Mouse (Mus musculus) left cerebral cortex, postnatal 14 days (tissue): ENCODE measurements at regions not wholly inside any gene's neighbourhood (a gene's known extent, or its start where the extent isn't known, plus 50 kb on each side); places are given as distances from the start of the nearest gene placed in this dataset.
A peak's percentile ranks its signal among the peaks of the same experiment; 100 is the strongest.

Experiments
- DNase-seq, 2 experiments: peaks; one replicate each; pipeline ENCODE4 v3.0.0; 2021 to 2022; ENCODE audit warnings: low spot score in 2 of 2, mixed read lengths in 1 of 2
- intact Hi-C: fragments of 180-260 bp; cut with DNase I; formaldehyde crosslinking; loops from one replicate; pipeline ENCODE4 v1.15.1; 2025

GRCm38 (mm10) chr12:56275556-56276242 lies 70.0 kb downstream of the Mbip start:
- peak; percentile 42 to 57 for DNase-seq
- intact Hi-C loops: no loop called here

GRCm38 (mm10) chr12:56265049-56265448 lies 80.6 kb downstream of the Mbip start:
- no peak for DNase-seq
- intact Hi-C loops: no loop called here

GRCm38 (mm10) chr12:56261471-56261870 lies 84.2 kb downstream of the Mbip start:
- intact Hi-C loops: no loop called here
- no peak for DNase-seq

- no peak for DNase-seq
- intact Hi-C loops: no loop called here
These were observed 87.2 kb downstream of the Mbip start for GRCm38 (mm10) chr12:56258401-56259050.

GRCm38 (mm10) chr12:56256243-56256881 lies 89.3 kb downstream of the Mbip start:
- DNase-seq: no peak
- intact Hi-C loops: no loop called here

- intact Hi-C loops: no loop called here
- DNase-seq: no peak
These were observed 92.9 kb downstream of the Mbip start for GRCm38 (mm10) chr12:56252612-56253444.

- intact Hi-C loops: no loop called here
- DNase-seq: no peak
These were observed 95.4 kb downstream of the Mbip start for GRCm38 (mm10) chr12:56250262-56250661.

- intact Hi-C loops: no loop called here
- DNase-seq: no peak
These were observed 99.3 kb downstream of the Mbip start for GRCm38 (mm10) chr12:56246406-56246805.

GRCm38 (mm10) chr12:56242803-56243202 lies 102.9 kb downstream of the Mbip start:
- intact Hi-C loops: no loop called here
- DNase-seq: no peak

GRCm38 (mm10) chr12:56241735-56242134 lies 104.0 kb downstream of the Mbip start:
- peak; percentile 26 to 37 for DNase-seq
- intact Hi-C loops: no loop called here

GRCm38 (mm10) chr12:56240206-56240605 lies 105.5 kb downstream of the Mbip start:
- no peak for DNase-seq
- intact Hi-C loops: no loop called here

GRCm38 (mm10) chr12:56234571-56234970 lies 111.1 kb downstream of the Mbip start:
- DNase-seq: no peak
- intact Hi-C loops: no loop called here

- intact Hi-C loops: no loop called here
- DNase-seq: no peak
These were observed 112.5 kb downstream of the Mbip start for GRCm38 (mm10) chr12:56233209-56233608.

GRCm38 (mm10) chr12:56224142-56224895 lies 121.4 kb downstream of the Mbip start:
- no peak for DNase-seq
- intact Hi-C loops: no loop called here

GRCm38 (mm10) chr12:56193524-56193923 lies 152.2 kb downstream of the Mbip start:
- intact Hi-C loops: no loop called here
- DNase-seq: no peak

GRCm38 (mm10) chr12:56189562-56189961 lies 156.1 kb downstream of the Mbip start:
- intact Hi-C loops: no loop called here
- no peak for DNase-seq

- intact Hi-C loops: no loop called here
- no peak for DNase-seq
These were observed 185.0 kb downstream of the Mbip start for GRCm38 (mm10) chr12:56160736-56161135.

GRCm38 (mm10) chr12:56144359-56144758 lies 201.3 kb downstream of the Mbip start:
- DNase-seq: peak in 1 of 2 experiments; percentile 9
- intact Hi-C loops: no loop called here

- DNase-seq: no peak
- intact Hi-C loops: no loop called here
These were observed 201.9 kb downstream of the Mbip start for GRCm38 (mm10) chr12:56143789-56144188.
